Mouse (Mus musculus) inflammation-experienced regulatory T-cells, adult 6 months (primary cell): ENCODE measurements around the gene Gm8994. TPM values are rescaled to one million over a fixed set of nuclear protein-coding genes. Genes with fewer than 3 reads are reported as not detected.
"Not testable (repeated sequence)": the region's sequence is repeated elsewhere in the genome, so short reads cannot be mapped to it uniquely, and the experiment has no call there.

Experiments
- ATAC-seq: one replicate; pipeline ENCODE4 v1.8.0; 2017
- polyA plus RNA-seq, 3 experiments: library from polyadenylated mRNA; unstranded; fragments of 100-300 nt; shearing (Covaris generic); gene quantifications; one replicate each; pipeline ENCODE4 v1.2.1; 2017

The Gm8994 gene
- polyA plus RNA-seq, result not detected

DNA sequence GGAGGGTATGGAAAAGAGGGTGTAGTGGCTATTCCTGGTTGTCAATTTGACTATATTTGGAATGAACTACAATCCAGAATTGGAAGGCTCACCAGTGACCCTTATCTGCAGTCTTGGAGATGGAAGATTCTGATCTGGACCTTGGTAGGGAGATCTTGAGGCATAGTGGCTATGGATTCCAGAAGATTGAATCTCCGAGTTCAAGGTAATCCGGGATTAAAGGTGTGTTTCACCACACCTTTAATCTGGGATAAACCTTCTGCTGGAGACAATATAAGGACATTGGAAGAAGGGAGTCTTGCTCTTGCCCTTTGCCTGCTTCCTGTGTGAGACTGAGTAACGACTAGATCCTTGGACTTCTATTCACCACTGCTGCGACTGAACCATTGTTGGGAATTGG is at the start of gene Gm8994:
Gene Gm8994 (plus strand): TSS at position 301 of the 400 bp plus-strand sequence.
- ATAC-seq, result not testable (repeated sequence)

DNA sequence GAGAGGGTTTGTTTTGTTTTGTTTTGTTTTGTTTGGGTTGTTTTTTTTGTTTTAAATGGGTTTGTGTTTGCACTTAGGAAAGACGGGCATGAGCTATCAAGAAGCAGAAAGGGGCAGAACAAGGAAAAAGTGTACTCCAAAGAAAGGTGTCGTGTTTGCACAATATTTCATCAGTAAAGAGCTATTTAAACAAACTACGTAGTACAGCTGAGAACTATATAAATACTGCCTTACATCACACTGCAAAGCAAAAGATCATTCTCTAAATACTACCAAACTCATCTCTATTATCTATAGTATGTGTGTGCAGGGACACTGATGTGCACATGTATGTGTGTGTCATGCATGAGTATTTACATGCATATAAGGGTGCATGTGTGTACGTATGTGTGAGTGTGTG is 49.7 kb upstream of the Gm8994 start:
- ATAC-seq, result no peak

DNA sequence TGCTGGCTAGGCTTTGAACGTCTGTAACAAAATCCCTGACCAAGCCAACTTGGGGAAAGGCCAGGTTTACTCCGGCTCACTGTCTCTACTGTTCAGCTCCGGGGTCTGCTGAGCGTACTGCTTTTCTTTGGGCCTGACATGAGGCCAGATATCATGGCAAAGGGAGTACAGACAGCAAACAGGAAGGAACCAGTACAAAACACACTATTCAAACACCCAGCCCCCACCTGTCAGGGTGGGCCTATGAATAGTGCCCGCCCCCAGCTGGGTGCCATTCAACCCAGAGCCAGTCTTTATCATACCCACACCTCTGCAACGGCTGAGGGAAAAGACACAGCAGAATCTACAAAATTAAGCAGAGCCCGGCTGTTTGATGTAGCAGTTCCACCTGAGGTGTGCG is 42.8 kb upstream of the Gm8994 start:
- no peak for ATAC-seq

DNA sequence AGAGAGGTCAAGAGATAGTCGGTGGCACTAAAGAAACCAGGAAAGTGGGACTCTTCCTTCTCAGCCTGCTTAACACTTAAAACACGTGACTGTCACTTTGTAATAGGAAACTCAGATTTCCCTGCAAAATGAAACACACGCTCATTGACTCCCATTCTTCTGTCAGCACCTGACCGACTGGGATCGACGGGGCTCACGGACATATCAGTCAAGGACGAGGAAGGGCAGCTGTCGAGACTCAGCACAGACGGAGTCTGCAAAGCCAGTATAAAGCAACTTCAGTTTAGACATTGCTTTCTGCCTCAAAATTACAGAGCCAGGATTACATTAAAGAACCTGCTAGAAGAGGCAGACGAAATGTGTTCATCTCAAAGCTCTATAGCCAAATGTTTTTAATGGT is 41.2 kb upstream of the Gm8994 start:
- no peak for ATAC-seq

DNA sequence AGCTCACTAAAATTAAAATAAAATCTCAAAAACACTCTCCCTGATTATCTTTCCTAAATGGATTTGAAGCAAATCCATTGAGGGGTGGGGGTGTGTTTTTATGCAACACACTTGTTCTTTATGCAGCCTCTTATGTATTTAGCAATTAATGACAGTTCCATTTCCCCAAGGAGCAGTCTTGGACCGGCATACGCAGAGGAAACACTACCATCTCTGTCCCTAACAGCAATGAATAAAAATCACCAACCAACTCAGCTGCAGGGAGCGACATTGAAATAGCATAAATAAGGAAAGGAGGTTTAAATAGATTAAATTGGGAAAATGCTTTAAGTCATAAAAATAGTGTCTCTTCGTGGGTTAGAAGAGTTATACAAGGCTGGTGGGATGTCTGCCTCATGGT is 40.8 kb upstream of the Gm8994 start:
- ATAC-seq, result no peak

DNA sequence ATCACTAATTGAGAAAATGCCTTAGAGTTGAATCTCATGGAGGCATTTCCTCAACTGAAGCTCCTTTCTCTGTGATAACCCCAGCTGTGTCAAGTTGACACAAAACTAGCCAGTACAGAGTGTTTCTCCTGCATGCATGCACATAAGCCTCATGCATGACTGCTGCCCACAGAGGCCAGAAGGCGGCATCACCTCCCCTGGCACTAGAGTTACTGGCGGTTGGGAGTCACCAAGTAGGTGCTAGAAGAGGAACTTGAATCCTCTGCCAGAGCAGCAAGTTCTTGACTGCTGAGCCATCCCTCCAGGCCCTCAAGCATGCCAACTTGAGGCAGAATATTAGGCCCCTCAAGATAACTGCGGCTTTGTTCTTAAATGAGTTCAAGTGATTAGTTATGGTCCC is 35.9 kb upstream of the Gm8994 start:
- no peak for ATAC-seq

DNA sequence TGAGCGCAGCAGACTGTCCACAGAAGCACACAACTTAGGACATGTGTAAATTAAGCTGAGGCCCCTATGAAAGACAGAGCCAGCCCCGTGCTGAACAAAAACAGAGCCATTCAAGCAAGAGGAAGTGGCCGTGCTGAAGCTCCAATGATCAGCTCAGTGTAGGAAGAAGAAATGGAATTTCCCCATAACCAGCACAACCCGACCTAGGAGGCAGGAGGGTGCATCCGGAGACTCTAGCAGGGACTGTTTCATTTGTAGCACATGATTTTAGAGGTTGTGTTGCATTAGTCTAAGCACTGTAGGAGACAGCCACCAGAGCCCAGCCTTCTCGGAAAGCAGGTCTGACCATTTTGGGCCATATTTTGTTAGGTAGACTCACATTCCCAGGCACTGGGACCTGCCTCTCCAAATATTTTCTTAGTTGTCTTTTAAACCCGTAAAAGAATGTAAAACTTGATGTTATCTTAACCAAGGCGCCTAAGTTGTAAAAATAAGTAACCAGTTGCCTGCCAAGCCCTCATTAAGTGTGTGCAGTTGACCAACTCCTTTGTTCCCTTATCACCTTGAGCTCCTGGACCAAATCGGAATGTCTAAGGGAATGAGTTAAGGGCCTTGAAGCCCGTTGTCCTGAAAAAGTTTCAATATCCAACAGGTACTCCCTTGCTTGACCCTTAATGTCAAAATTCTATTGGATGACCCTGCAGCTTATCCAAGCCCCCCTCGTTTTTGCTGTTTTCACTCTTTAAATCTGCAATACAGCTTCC is 35.2 kb upstream of the Gm8994 start:
- ATAC-seq, result no peak

DNA sequence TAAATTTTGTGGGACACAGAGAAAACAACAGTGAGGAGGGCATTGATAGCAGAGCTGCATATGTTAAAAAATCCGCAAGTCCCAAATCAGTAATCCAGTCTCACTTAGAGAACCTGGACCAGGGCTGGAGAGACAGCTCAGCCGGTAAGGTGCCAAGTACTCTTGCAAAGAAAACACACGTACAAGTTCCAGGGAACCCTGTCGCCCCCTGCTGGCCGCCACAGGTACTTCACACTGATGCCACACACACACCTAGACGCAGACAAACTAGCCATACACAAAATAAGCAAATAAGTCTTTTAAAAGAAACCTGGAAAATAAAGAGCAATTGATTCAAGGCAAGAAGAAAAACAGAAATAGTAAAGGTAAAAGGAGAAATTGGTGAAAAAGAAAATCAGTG is 33.6 kb upstream of the Gm8994 start:
- no peak for ATAC-seq

DNA sequence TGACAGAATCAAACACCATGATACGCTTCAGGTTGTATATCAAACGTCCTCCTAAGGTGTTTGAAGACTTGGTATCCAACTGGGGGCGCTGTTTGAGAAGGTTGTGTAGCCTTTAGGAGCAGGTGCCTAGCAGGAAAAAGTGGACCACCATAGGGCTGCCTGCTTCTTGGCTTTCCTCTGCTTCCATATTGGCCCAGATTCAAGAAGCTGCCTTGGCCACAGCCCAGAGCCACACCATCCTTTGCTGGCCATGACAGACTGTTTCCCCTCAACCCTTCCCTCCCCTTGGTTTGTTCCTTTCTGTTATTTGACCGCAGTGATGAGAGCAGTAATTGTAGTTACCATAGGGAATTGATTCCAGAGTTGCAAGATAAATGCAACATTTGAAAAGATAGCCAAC is 31.5 kb upstream of the Gm8994 start:
- ATAC-seq, result no peak

DNA sequence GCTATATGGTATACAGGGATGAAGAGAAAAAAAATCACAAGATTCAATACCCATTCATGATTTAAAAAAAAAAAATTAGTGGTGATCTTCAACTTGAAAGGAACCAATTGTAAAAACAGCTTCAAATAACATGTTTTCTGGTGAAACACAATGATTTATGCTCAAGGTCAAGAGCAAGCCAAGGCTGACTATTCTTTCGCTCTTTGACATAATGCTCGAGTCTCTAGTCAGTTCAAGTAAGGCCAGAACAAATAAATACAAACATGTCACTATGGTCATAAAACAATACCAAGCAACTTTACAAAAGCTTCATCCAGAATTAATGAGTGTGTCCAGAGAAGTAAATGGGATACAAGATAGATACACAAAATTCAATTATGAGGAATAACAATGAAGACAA is 31.1 kb upstream of the Gm8994 start:
- no peak for ATAC-seq

DNA sequence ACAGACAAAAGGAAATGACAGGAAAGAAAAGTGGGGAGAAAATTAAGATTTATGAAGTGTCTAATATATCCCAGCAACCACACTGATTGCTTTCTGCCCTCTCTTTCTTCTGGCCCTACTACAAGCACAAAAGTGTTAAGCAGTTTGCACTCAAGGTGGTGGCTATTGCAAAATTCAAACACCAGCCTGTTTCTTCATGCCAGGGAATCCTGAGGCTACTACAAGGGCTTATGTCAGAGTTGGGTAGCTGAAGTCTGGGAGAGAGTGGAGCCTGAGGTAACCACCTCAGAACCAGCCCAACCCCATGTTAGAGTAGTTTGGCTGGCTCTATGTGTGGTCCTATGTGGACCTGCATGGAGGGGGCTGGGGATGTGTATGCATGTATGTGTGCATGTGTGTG is 23.8 kb upstream of the Gm8994 start:
- no peak for ATAC-seq

DNA sequence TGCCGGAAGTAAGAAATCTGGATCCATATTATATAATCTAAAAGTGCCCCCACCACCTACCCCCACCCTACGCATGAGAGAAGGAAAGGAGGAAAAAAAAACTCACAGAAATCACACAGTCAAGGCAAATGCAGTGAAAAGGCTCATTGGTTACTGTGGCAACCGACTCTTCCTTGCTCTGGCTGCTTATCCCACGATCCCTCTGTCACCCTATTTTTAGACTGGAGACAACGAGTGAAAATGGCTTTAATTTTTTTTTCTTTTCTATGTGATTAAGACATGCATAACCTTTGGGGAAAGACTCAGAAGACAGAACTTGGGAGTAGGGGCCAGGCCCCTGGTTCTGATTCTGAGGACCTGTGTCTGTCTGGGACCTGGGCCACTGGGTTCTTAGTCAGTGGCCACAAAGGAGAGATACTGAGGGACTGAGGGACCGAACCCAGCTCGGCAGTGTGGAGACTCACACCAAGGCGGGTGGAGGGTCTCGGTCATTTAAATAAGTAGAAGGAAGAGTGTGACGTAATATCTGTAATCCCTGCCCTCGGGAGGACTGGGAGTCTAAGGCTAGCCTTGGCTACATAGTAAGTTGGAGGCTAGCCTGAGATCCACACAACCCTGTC is 22.9 kb upstream of the Gm8994 start:
- ATAC-seq, result no peak

DNA sequence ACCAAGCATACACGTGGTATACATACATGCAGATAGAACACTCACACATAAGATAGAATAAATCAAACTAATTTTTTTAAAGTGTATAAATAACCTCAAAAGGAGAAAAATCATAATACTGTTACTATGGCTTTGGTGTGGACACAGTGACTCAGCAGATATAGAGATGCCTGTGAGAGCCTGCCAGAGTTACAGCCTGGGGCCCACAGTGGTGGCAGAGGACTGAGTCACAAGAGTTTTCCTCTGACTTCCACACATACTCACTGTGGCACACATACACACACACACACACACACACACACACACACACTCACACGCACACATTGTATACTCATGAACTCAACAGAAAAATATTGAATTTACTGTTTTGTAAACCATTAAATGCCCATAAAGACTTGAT is 17.9 kb upstream of the Gm8994 start:
- no peak for ATAC-seq

DNA sequence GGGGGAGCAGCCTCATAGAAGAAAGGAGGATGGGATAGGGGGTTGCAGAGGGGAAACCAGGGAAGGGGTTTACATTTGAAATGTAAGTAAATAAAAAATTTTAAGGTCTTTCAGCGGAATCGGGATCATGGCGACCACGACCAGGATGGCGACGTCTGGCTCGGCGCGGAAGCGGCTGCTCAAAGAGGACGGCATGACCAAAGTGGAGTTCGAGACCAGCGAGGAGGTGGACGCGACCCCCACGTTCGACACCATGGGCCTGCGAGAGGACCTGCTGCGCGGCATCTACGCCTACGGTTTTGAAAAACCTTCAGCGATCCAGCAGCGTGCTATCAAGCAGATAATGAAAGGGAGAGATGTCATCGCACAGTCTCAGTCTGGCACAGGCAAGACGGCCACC is 1.1 kb downstream of the Gm8994 start:
- ATAC-seq, result not testable (repeated sequence)

DNA sequence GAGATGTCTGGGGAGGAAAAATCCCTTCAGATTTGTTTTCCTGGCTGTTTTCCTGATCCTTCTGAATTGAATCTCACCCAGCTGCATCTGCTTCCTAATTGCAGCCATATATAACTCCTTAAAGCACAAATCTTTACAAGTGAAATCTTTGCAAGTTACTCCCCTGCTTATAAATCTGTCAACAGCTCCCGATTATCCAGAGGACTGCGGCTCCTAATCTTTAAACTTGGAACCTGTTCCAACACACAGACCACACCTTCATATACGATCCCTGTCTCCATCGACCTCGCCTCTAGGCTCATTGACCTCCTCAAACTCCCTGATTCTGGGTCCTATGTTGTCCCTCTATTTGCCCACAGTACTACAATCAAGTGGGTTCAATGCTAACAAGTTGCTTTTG is 13.3 kb downstream of the Gm8994 start:
- no peak for ATAC-seq

DNA sequence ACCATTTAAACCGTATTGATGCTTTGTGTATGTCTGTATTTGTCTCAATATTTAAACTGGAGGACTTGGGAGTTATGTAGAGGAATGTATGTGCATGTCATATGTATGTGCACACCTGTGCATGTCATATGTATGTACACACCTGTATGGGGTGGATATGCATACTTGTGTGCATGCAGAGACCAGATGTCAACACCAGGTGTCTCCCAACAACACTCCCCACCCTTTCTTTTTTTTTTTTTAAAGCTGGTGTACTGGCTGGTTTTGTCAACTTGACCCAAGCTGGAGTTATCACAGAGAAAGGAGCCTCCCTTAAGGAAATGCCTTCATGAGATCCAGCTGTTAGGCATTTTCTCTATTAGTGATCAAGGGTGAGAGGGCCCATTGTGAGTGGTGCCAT is 13.8 kb downstream of the Gm8994 start:
- no peak for ATAC-seq

DNA sequence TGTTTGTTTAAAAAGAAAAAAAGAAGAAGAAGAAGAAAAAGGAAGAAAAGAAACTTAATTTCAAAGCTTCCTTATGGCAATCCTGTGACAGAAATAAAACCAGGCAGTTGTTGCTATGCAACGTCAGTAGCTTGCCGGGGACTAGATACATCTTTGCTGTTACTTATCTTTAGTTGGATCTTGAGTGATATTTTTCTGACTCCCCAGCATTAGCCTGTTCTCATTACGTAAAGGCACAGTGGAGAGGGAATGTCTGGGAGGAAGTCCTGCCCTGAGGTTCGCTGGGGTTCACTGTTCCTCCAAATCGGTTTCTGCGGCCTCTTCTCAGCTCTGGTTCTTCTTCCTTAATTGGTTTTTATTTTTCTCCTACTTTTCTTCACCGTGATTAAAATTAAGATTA is 16.5 kb downstream of the Gm8994 start:
- ATAC-seq, result no peak

DNA sequence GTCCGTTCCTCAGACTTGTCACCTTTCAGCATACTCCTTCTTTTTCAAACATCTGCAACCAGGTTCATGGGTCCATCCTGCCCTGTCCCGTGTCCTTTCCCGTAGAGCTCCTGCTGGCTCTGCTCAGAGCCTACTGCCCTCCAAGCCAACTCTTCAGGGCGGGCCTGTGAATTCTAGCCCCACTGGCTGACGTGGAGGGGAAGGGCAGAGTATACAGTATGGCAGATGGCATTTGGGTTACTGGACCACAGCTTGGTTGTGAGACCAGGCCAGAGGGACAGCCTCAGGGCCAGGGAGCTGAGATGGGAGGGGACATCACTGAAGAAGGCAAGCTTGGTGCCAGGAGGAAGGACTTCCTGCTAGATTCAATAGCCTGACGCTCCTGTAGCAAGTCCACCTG is 17.7 kb downstream of the Gm8994 start:
- no peak for ATAC-seq

DNA sequence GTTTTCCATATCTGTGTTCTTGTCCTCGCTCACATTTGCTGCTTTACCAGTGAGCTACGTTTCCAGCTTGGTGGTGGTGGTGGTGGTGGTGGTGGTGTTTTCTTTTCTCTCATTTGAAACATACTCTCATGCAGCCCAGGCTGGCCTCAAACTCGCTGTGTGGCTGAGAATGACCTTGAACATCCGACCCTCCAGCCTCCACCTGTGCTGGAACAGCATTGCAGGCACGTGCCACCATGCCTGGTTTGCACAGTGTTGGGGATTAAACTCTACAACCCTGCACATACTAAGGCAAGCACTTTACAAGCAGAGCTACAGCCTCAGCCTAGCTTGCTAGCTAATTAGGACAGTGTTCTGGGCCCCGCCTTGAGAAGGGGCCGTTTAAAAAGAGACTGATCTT is 18.3 kb downstream of the Gm8994 start:
- ATAC-seq, result no peak

DNA sequence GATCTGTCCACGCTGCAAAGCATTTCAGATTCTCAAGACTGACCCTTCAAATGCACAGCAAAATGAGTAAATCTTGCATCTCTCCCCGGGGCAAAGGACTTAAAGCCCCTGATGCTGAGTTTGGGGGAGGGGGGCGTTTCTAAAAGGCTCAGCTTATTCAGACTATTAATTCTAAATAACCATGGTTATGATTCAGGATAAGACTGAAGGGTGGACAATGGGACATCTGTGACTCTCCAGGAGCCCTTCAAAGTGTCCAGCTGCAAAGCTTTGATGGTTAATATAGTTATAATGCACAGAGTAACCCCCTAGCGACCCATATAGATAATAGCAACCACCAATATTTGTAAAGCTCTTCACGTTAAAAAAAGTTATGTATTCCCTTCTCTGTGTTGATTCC is 19.7 kb downstream of the Gm8994 start:
- no peak for ATAC-seq

DNA sequence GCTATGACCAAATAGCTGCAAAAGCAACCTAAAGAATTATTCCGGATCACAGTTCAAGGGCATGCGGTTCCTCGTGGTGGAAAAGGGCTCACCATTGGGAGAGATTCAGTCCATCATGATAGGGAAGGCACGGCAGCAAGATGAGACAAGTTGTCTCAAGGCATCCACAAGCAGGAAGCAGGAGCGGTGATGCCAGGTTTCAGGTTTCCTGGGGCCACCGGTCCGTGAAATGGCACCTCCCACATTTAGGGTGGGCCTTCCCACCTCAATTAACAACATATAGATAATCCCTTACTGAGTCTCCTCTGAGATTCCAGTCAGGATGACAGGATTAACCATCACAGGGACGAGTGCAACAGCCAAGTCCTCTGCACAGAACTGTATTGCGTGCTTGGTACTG is 20.3 kb downstream of the Gm8994 start:
- ATAC-seq, result no peak

DNA sequence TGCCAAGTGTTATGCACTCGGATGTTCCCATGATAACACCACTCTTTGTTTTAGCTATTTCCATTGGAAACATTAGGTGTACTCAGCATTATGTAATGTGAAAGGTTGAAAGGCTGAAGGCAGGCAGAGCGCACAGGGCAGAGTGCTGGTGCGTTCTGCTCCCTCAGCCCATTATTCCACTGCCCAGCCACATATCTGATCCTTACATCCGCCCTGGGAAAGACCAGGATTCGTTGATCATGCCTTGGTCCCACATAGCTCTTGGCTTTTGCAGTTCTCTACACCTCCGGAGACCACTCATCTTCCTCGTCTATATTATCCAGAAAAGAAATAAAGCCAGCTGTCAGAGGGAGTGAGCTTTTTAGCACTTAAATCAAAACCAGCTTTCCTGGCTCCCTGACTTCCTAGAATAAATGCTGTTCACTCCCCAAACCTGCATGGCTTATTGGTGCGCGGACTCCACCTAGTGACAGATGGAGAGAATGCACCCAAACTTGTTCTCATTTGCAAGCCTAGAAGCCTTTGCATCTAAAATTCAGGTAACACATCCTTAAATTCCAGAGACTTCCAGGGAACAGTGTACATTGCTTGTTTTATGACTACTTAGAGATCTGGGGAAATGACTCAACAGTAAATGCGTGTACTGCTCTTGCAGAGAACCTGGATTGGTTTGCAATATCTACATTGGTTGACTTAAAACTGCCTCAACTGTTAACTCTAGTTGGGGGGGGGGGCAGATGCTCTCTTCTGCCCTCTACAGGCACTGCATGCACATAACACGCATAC is 26.3 kb downstream of the Gm8994 start:
- ATAC-seq, result no peak

DNA sequence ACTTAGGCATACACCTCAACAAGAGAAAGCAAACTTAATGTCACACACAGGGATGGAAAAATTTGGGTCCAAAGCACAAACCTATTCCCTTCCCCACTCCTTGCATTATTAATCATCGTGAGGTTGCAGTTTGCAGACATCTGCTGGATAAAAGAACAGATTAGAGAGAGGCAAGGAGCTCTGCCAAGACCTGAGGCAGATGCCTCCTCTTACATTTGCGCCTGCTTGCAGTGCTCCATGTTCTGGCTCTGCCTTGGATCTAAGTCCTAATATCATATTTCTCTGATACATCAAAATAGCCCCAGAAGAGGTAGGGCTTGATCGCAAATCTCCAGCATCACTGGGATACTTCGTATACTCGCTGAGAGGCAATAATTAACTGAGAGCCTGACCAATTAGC is 31.1 kb downstream of the Gm8994 start:
- ATAC-seq, result no peak

DNA sequence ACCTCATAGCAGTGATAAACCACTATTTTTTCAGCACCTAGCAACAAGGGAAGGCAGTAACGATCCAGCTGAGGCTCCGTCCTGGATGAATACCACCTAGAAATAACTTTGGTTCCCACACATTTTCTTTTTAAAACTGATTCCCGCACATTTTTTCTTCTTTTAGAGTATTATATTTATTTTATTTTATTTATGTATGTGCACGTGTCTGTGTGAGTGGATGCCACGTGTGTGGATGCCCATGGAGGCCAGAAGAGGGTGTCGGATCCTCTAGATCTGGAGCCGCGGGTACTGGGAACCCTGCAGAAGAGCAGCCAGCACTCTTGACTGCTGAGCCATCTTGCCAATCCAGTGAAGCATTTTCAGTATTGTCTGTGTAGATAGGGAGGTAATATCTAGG is 36.0 kb downstream of the Gm8994 start:
- ATAC-seq, result no peak
